Mouse (Mus musculus) erythroblast, embryonic 14.5 days (primary cell): ENCODE measurements at regions not wholly inside any gene's neighbourhood (a gene's known extent, or its start where the extent isn't known, plus 50 kb on each side); places are given as distances from the start of the nearest gene placed in this dataset.

Experiments used
- H3K27me3 ChIP-seq: 2 replicates; pipeline ENCODE4 v1.6.1; 2012; ENCODE audit warnings: inconsistent platforms; ENCODE audit not compliant: control insufficient read depth
- H3K36me3 ChIP-seq: 2 replicates; pipeline ENCODE4 v1.6.1; 2012; ENCODE audit warnings: mild to moderate bottlenecking, inconsistent platforms; ENCODE audit not compliant: control insufficient read depth
- H3K4me1 ChIP-seq: 2 replicates; pipeline ENCODE4 v1.6.1; 2012; ENCODE audit warnings: inconsistent platforms; ENCODE audit not compliant: control insufficient read depth
- H3K4me3 ChIP-seq: replicated peaks from 2 replicates; pipeline ENCODE3; 2012; ENCODE audit warnings: moderate library complexity, mild to moderate bottlenecking, inconsistent platforms
- H3K9me3 ChIP-seq: 2 replicates; pipeline ENCODE4 v1.6.1; 2012; ENCODE audit warnings: low read length, inconsistent platforms, mixed read lengths; ENCODE audit not compliant: control insufficient read depth
- GATA1 ChIP-seq: IDR thresholded peaks from 2 replicates; pipeline ENCODE4 v1.6.1; 2012; ENCODE audit warnings: low read length, inconsistent platforms, mixed read lengths
- TAL1 ChIP-seq: IDR thresholded peaks from 3 replicates; pipeline ENCODE4 v1.6.1; 2012; ENCODE audit warnings: low read length, inconsistent platforms, mixed read lengths

DNA sequence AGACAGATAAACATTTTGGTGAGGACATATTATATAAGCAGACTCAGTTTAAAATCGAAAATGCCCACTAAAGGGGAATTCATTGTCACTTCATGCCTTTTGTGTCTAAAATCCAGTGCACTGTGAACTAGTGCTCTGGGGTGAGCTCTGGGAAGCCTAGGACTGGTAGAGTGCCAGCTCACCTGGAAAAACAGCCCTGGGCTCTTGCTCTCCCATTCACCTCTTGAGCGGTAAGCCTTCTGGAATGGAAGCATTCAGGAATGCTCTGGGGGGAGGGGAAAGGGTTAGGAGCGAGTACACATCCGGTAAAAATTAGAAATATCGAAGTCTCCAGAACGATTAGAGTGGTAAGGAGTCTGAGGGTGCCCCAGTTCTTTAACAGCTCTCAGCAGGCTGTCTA, 53.4 kb upstream of the Tbl1xr1 start:
- Histone ChIP-seq H3K9me3 (no peaks in the 10 kb centered on the region), H3K36me3 (no peaks in the 10 kb centered on the region), H3K4me1 (no peaks in the 10 kb centered on the region), H3K4me3 (no peak overlapping the region), H3K27me3 (no peaks in the 10 kb centered on the region)
- TF ChIP-seq GATA1 (no peak), TAL1 (no peak)

DNA sequence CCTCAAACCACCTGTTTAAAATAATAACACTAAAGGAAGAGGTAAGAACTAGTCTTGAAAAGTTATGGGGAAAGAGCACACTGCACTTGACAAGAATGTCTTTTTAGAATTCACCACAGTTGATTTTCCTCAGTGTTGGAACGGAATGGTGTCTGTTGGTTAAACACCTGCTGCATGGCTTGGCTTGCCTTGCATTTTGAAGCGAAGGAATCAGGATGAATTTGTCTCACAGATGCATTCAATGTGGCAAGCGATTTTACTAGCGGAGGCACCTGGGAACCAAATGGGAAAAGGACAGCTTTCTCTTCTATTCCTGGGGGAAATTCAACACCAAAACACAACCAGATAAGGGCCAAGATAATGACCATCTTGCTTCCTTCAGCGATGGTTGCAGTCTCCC, 52.9 kb upstream of the Tbl1xr1 start:
- no peaks in the 10 kb centered on the region for H3K27me3 ChIP-seq
- no peak overlapping the region for H3K4me3 ChIP-seq
- H3K9me3 ChIP-seq, result no peaks in the 10 kb centered on the region
- no peaks in the 10 kb centered on the region for H3K4me1 ChIP-seq
- no peak for TF ChIP-seq TAL1
- no peaks in the 10 kb centered on the region for H3K36me3 ChIP-seq

DNA sequence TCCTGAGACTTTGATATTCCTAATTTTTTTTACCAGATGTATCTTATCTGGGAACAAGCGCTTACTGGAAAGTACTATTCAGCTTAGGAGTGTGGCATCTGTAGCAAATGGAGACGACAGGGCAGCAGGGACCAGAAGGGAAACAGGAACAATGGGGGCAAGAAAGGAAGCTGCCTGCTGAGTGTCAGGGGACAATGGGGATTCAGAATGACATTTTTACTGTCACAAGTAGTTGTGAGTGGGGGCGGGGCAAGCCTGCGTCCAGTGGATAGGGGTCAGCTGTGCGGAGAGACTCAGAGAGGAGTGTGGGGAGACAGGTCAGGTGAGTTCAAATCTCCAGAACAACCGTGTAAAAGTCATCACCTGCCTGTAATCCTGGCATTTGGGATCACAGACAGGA, 52.3 kb upstream of the Tbl1xr1 start:
- no peak overlapping the region for H3K4me3 ChIP-seq
- H3K27me3 ChIP-seq, result no peaks in the 10 kb centered on the region
- no peak for TF ChIP-seq TAL1
- no peak for TF ChIP-seq GATA1
- H3K4me1 ChIP-seq, result no peaks in the 10 kb centered on the region
- H3K36me3 ChIP-seq, result no peaks in the 10 kb centered on the region
- H3K9me3 ChIP-seq, result no peaks in the 10 kb centered on the region

GRCm38 (mm10) chr3:22025119-22025518, 51.3 kb upstream of the Tbl1xr1 start:
- H3K36me3 ChIP-seq, result no peaks in the 10 kb centered on the region
- H3K4me3 ChIP-seq, result no peak overlapping the region
- H3K4me1 ChIP-seq, result no peaks in the 10 kb centered on the region
- TF ChIP-seq TAL1, result no peak
- no peak for TF ChIP-seq GATA1
- no peaks in the 10 kb centered on the region for H3K27me3 ChIP-seq
- H3K9me3 ChIP-seq, result no peaks in the 10 kb centered on the region

DNA sequence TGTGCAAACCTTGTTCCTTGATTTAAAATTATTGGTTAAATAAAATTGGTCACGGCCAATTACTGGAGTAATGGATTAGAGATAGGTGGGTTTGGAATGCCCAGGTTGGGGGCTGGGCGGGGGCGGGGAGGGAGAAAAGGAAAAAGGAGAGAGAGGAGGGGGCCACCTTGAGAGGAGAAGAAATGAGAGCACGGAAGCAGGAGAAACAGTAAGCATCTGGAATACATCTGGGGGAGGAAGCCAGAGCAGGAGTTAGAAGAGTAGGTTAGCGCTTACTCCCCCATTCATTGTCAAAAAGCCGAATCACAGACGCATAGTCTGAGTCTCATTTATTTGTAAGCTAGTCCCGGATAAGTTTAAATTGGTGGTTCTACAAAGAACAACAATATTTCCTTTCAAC, 50.8 kb upstream of the Tbl1xr1 start:
- Histone ChIP-seq H3K4me1 (no peaks in the 10 kb centered on the region), H3K4me3 (no peak overlapping the region)

More for the DNA sequence above, 50.8 kb upstream of the Tbl1xr1 start:
- TF ChIP-seq TAL1, result no peak
- no peak for TF ChIP-seq GATA1
- Histone ChIP-seq H3K9me3 (no peaks in the 10 kb centered on the region), H3K36me3 (no peaks in the 10 kb centered on the region), H3K27me3 (no peaks in the 10 kb centered on the region)
